Comparison of ENCODE assay signal across 26 mouse cellular contexts in the genomic region with DNA sequence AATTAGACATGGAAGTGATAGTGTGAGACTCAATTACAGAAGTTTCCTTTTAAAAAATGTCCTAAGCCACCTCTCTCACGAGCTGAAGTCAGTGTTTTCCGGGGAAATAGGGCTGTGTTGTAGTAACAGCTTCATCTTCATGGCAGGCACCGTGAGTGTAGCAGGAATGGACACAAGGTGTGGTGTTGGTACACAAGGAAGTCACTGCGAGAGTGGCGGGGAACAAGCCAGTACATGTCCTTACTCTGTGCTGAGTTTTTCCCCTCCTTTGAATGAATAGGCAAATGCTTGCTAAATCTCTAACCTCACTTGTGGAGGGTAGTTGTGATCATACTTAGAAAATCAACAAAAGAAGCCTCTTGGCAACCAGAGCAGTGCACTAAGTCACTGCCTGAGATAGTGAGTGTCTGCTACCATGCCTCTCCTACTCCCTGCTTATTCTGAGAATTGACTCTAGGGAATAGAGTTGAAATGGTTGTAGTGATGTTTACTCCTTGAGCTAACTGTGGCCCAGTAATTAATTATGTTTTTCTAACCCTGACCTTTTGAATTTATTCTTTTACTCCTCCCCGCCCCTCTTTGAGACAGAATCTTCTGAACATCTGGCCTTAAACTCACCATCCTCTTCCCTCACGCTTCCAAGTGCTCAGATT. TPM values are rescaled to one million over a fixed set of nuclear protein-coding genes. Genes with fewer than 3 reads are reported as not detected.
DNase-seq lines count a peak whose midpoint lies in the region; ATAC-seq and TF ChIP-seq lines count a peak whose summit lies in the region.
"Had no signal": no experiment of that assay in that cellular context is flagged by ENCODE, and none has a peak within 500 bp of the region (broad histone marks: within the 10 kb centered on the region; RNA-seq: fewer than 3 reads in every experiment).

No protein-coding gene starts in this region.

- no peak overlapping the region for H3K4me2 ChIP-seq in kidney, embryonic 14.5 days (replicated peaks; ENCODE audit: low read depth, low read length)
- peak overlapping the region; percentile 48 for H3K4me2 ChIP-seq in CH12.LX (ENCODE audit: insufficient read depth, low read depth, poor library complexity, severe bottlenecking)
- H3K4me2 ChIP-seq in stomach, postnatal 0 days (replicated peaks; ENCODE audit: low read depth), result no peak overlapping the region
- no peak overlapping the region for H3K4me2 ChIP-seq in midbrain, embryonic 13.5 days (replicated peaks)
- H3K4me2 ChIP-seq: embryonic facial prominence, embryonic 15.5 days; heart, embryonic 11.5 days; hindbrain, embryonic 12.5 days; limb, embryonic 13.5 days; liver, embryonic 13.5 days; lung, embryonic 15.5 days had no signal

- peak; percentile 3 for TF ChIP-seq RAD21 in CH12.LX (IDR thresholded peaks at IDR 0.05; ENCODE audit: low read depth, low read length)

- no peak for TF ChIP-seq CTCF in kidney, adult 2 months (conservative IDR thresholded peaks at IDR 0.05; ENCODE audit: insufficient read depth, insufficient read length, low read depth, low read length)
- TF ChIP-seq CTCF in CH12.LX (conservative IDR thresholded peaks at IDR 0.05 in 1 of 2, IDR thresholded peaks at IDR 0.05 in 1 of 2; ENCODE audit: low read depth in 2 of 2, low read length in 2 of 2), result no peak
- TF ChIP-seq CTCF in stomach, postnatal 0 days (IDR thresholded peaks at IDR 0.05; ENCODE audit: low read depth), result no peak

- H3K79me2 ChIP-seq in CH12.LX (replicated peaks; ENCODE audit: control insufficient read depth, extremely low read depth, insufficient read depth, poor library complexity, severe bottlenecking), result no peaks in the 10 kb centered on the region

- dilution Hi-C loops in CH12.LX (cut with MboI; ENCODE audit: extremely low pct_ligation_motif_present, extremely low pct_unique_long_range_greater_than_20kb, low sequenced_read_pairs), result no loop called here

- H3K36me3 ChIP-seq in kidney, adult 2 months (ENCODE audit: control insufficient read depth, insufficient read depth, low read length), result no peaks in the 10 kb centered on the region; the same call in 1 of the 2 replicates
- H3K36me3 ChIP-seq in kidney, embryonic 14.5 days (ENCODE audit: control insufficient read depth, insufficient read depth, low read length), result peaks cover 12% of the 10 kb centered on the region
- H3K36me3 ChIP-seq in CH12.LX (replicated peaks in 1 of 2; ENCODE audit: control insufficient read depth in 1 of 2, insufficient read depth in 1 of 2, low read length in 1 of 2), result peaks cover 0 to 22% of the 10 kb centered on the region in 2 experiments
- no peaks in the 10 kb centered on the region for H3K36me3 ChIP-seq in stomach, postnatal 0 days (ENCODE audit: control insufficient read depth, insufficient read depth, low read length)
- H3K36me3 ChIP-seq in midbrain, embryonic 13.5 days, result peaks cover 24% of the 10 kb centered on the region
- H3K36me3 ChIP-seq: liver, embryonic 13.5 days had no signal

- H3K4me3 ChIP-seq in kidney, adult 2 months (ENCODE audit: insufficient read depth, low read depth, low read length), result no peak overlapping the region
- no peak overlapping the region for H3K4me3 ChIP-seq in kidney, embryonic 14.5 days (ENCODE audit: low read length)
- H3K4me3 ChIP-seq in CH12.LX (replicated peaks in 1 of 3; ENCODE audit: low read depth in 2 of 3, low read length in 2 of 3, poor library complexity in 1 of 3), result no peak overlapping the region
- H3K4me3 ChIP-seq in stomach, postnatal 0 days (ENCODE audit: low read depth, low read length), result no peak overlapping the region
- H3K4me3 ChIP-seq in midbrain, embryonic 13.5 days (replicated peaks), result no peak overlapping the region
- H3K4me3 ChIP-seq: embryonic facial prominence, embryonic 15.5 days; hindbrain, embryonic 12.5 days; limb, embryonic 13.5 days; liver, embryonic 13.5 days; lung, embryonic 15.5 days; midbrain, embryonic 10.5 days had no signal

- TF ChIP-seq EP300 in CH12.LX (IDR thresholded peaks at IDR 0.05; ENCODE audit: low read length), result peak; percentile 89
- TF ChIP-seq EP300 in stomach, postnatal 0 days (optimal IDR thresholded peaks at IDR 0.05), result no peak

- H3K9ac ChIP-seq in kidney, embryonic 14.5 days (ENCODE audit: low read depth, low read length), result no peak overlapping the region
- peak overlapping the region; percentile 68 for H3K9ac ChIP-seq in CH12.LX (ENCODE audit: insufficient read depth, low read depth)
- H3K9ac ChIP-seq in stomach, postnatal 0 days (ENCODE audit: low read length), result no peak overlapping the region
- no peak overlapping the region for H3K9ac ChIP-seq in midbrain, embryonic 13.5 days (replicated peaks)
- H3K9ac ChIP-seq: embryonic facial prominence, embryonic 15.5 days; hindbrain, embryonic 12.5 days; limb, embryonic 13.5 days; liver, embryonic 13.5 days; lung, embryonic 15.5 days had no signal

- H3K27me3 ChIP-seq in kidney, adult 2 months (replicated peaks; ENCODE audit: control insufficient read depth, insufficient read depth, low read length), result no peaks in the 10 kb centered on the region
- H3K27me3 ChIP-seq in kidney, embryonic 14.5 days (ENCODE audit: control insufficient read depth, insufficient read depth, low read length), result no peaks in the 10 kb centered on the region
- no peaks in the 10 kb centered on the region for H3K27me3 ChIP-seq in CH12.LX (replicated peaks)
- H3K27me3 ChIP-seq in stomach, postnatal 0 days (ENCODE audit: control insufficient read depth, insufficient read depth, low read length), result no peaks in the 10 kb centered on the region
- no peaks in the 10 kb centered on the region for H3K27me3 ChIP-seq in midbrain, embryonic 13.5 days
- H3K27me3 ChIP-seq: embryonic facial prominence, embryonic 15.5 days; hindbrain, embryonic 12.5 days; limb, embryonic 13.5 days; liver, embryonic 13.5 days; lung, embryonic 15.5 days had no signal

- no peak for TF ChIP-seq POLR2A in kidney, adult 2 months (IDR thresholded peaks at IDR 0.05; ENCODE audit: low read depth, low read length)
- TF ChIP-seq POLR2A in CH12.LX (IDR thresholded peaks at IDR 0.05; ENCODE audit: low read depth, low read length), result peak; percentile 73

- no peaks in the 10 kb centered on the region for H3K9me3 ChIP-seq in kidney, embryonic 14.5 days (ENCODE audit: control insufficient read depth, low read length)
- no peaks in the 10 kb centered on the region for H3K9me3 ChIP-seq in CH12.LX (replicated peaks; ENCODE audit: low read length)
- no peaks in the 10 kb centered on the region for H3K9me3 ChIP-seq in stomach, postnatal 0 days (ENCODE audit: control insufficient read depth, low read length)
- H3K9me3 ChIP-seq in midbrain, embryonic 13.5 days, result no peaks in the 10 kb centered on the region
- H3K9me3 ChIP-seq: embryonic facial prominence, embryonic 15.5 days; hindbrain, embryonic 12.5 days; limb, embryonic 13.5 days; liver, embryonic 13.5 days; lung, embryonic 15.5 days; midbrain, embryonic 10.5 days had no signal

- no peak for ATAC-seq in kidney, embryonic 14.5 days (ENCODE audit: low FRiP score, low TSS enrichment)
- ATAC-seq in stomach, postnatal 0 days (ENCODE audit: low FRiP score, low TSS enrichment), result peak; percentile 92
- ATAC-seq in midbrain, embryonic 13.5 days, result no peak
- ATAC-seq: activated CD4-positive, CD25-positive, alpha-beta regulatory T cell, adult 4 months; forebrain, embryonic 16.5 days had no signal

- no peaks in the 10 kb centered on the region for H3K4me1 ChIP-seq in kidney, adult 2 months (ENCODE audit: control insufficient read depth, insufficient read depth, low read length)
- H3K4me1 ChIP-seq in kidney, embryonic 14.5 days (ENCODE audit: control insufficient read depth, insufficient read depth, low read length), result no peaks in the 10 kb centered on the region
- peaks cover 11 to 43% of the 10 kb centered on the region in 2 experiments for H3K4me1 ChIP-seq in CH12.LX (ENCODE audit: control insufficient read depth in 1 of 2, insufficient read depth in 2 of 2)
- H3K4me1 ChIP-seq in stomach, postnatal 0 days (replicated peaks; ENCODE audit: control insufficient read depth, insufficient read depth), result no peaks in the 10 kb centered on the region
- no peaks in the 10 kb centered on the region for H3K4me1 ChIP-seq in midbrain, embryonic 13.5 days (replicated peaks)
- H3K4me1 ChIP-seq: embryonic facial prominence, embryonic 15.5 days; hindbrain, embryonic 12.5 days; limb, embryonic 13.5 days; midbrain, embryonic 10.5 days had no signal

- DNase-seq in kidney, adult 2 months, result peak; percentile 3
- peak; percentile 82 for DNase-seq in CH12.LX (ENCODE audit: extremely low read depth)
- DNase-seq in R1 (ENCODE audit: low read depth, low spot score), result peak; percentile 40
- peak; percentile 51 for DNase-seq in stomach, postnatal 0 days (ENCODE audit: low spot score)
- no peak for DNase-seq in layer of hippocampus, adult 8-10 months (ENCODE audit: low spot score in 2 of 2)
- DNase-seq: adrenal gland, postnatal 14 days; cerebellum, adult 11 months; cerebellum, postnatal 10 days; gastrocnemius, postnatal 36 days; heart, postnatal 10 days; kidney, postnatal 10 days; layer of hippocampus, postnatal 36 days; liver, embryonic 13.5 days; thymus, adult 2 months had no signal

- in situ Hi-C loops in CH12.LX (cut with MboI; ENCODE audit: low pct_ligation_motif_present, low pct_unique_long_range_greater_than_20kb, low sequenced_read_pairs), result no loop called here

- H3K27ac ChIP-seq in kidney, adult 2 months (ENCODE audit: insufficient read depth, low read depth, low read length), result no peak overlapping the region
- no peak overlapping the region for H3K27ac ChIP-seq in kidney, embryonic 14.5 days (ENCODE audit: low read depth, low read length)
- H3K27ac ChIP-seq in CH12.LX (ENCODE audit: insufficient read depth, low read depth), result peak overlapping the region; percentile 48
- H3K27ac ChIP-seq in stomach, postnatal 0 days (replicated peaks), result peak overlapping the region; percentile 71
- no peak overlapping the region for H3K27ac ChIP-seq in midbrain, embryonic 13.5 days
- H3K27ac ChIP-seq: embryonic facial prominence, embryonic 15.5 days; hindbrain, embryonic 12.5 days; limb, embryonic 13.5 days; liver, embryonic 13.5 days; lung, embryonic 15.5 days; midbrain, embryonic 10.5 days had no signal

- 84% methylated on average over 7 of the region's 7 CpGs for WGBS in kidney, adult 2 months
- 70% methylated on average over 7 of the region's 7 CpGs for WGBS in kidney, embryonic 14.5 days
- WGBS in stomach, postnatal 0 days, result 50% methylated on average over 7 of the region's 7 CpGs
- WGBS in midbrain, embryonic 13.5 days, result 89% methylated on average over 7 of the region's 7 CpGs

RNA-seq across cellular contexts. Expression of gene Omg, which starts 19.9 kb away (rescaled TPM):
- 0.04 and 0.16 TPM in 2 replicates for polyA plus RNA-seq in kidney, adult 2 months (2012; rRNA removed)
- 0.44 and 0.46 TPM in 2 replicates for polyA plus RNA-seq in kidney, embryonic 14.5 days (2014; fragmentation: Nextera tagmentation; extraction: Ambion mirVana)
- total RNA-seq in CH12.LX (2012; rRNA removed), result 0.13 TPM in 2 replicates
- 0.09 TPM in 1 of 2 replicates, not detected in the other for total RNA-seq in CH12.LX (2014; rRNA removed)
- 0.17 TPM in 1 of 2 replicates, not detected in the other for polyA plus RNA-seq in CH12.LX (2012; ENCODE audit: insufficient read length, low read depth)
- polyA plus RNA-seq in stomach, postnatal 0 days (2015; fragmentation: Nextera tagmentation; extraction: Ambion mirVana), result 0.27 and 0.30 TPM in 2 replicates
- 2.6 and 3.3 TPM in 2 replicates for polyA plus RNA-seq in midbrain, embryonic 13.5 days (2015; fragmentation: Nextera tagmentation; extraction: Ambion mirVana)
- total RNA-seq in layer of hippocampus, adult 8-10 months (2022), result 10 to 100 TPM; 80.6 to 97.9 (median 89.5) TPM
- total RNA-seq: gastrocnemius, postnatal 36 days; heart, postnatal 10 days had no signal
- polyA plus RNA-seq: activated CD4-positive, CD25-positive, alpha-beta regulatory T cell, adult 4 months; liver, embryonic 13.5 days; small intestine, adult 2 months had no signal

RNA-seq across cellular contexts. Expression of gene Evi2b, which starts 39.6 kb away (rescaled TPM):
- 2.5 and 5.6 TPM in 2 replicates for polyA plus RNA-seq in kidney, adult 2 months (2012; rRNA removed)
- polyA plus RNA-seq in kidney, embryonic 14.5 days (2014; fragmentation: Nextera tagmentation; extraction: Ambion mirVana), result 0.20 TPM in 2 replicates
- total RNA-seq in CH12.LX (2012; rRNA removed) (10.0 and 12.0 TPM in 2 replicates), CH12.LX (2014; rRNA removed) (37.9 and 40.5 TPM in 2 replicates)
- 86.9 and 105 TPM in 2 replicates for polyA plus RNA-seq in CH12.LX (2012; ENCODE audit: insufficient read length, low read depth)
- 0.27 and 0.53 TPM in 2 replicates for polyA plus RNA-seq in stomach, postnatal 0 days (2015; fragmentation: Nextera tagmentation; extraction: Ambion mirVana)
- 0.19 TPM in 1 of 2 replicates, not detected in the other for polyA plus RNA-seq in midbrain, embryonic 13.5 days (2015; fragmentation: Nextera tagmentation; extraction: Ambion mirVana)
- 1 to 10 TPM in 3 of 4 experiments, under 1 TPM in 1; 0.68 to 3.7 (median 1.8) TPM for total RNA-seq in layer of hippocampus, adult 8-10 months (2022)
- polyA plus RNA-seq: midbrain, embryonic 10.5 days had no signal

RNA-seq across cellular contexts. Expression of gene Evi2, which starts 46.4 kb away (rescaled TPM):
- polyA plus RNA-seq in kidney, adult 2 months (2012; rRNA removed), result 0.16 and 0.30 TPM in 2 replicates
- 1.2 and 1.7 TPM in 2 replicates for polyA plus RNA-seq in kidney, embryonic 14.5 days (2014; fragmentation: Nextera tagmentation; extraction: Ambion mirVana)
- total RNA-seq in CH12.LX (2012; rRNA removed) (1.0 and 1.2 TPM in 2 replicates), CH12.LX (2014; rRNA removed) (2.8 and 3.8 TPM in 2 replicates)
- polyA plus RNA-seq in CH12.LX (2012; ENCODE audit: insufficient read length, low read depth), result 2.9 and 6.2 TPM in 2 replicates
- polyA plus RNA-seq in stomach, postnatal 0 days (2015; fragmentation: Nextera tagmentation; extraction: Ambion mirVana), result 0.05 and 0.28 TPM in 2 replicates
- polyA plus RNA-seq in midbrain, embryonic 13.5 days (2015; fragmentation: Nextera tagmentation; extraction: Ambion mirVana), result 0.62 and 1.1 TPM in 2 replicates
- under 1 TPM in 3 of 4 experiments, not detected in 1; 0.19 to 0.30 (median 0.29) TPM for total RNA-seq in layer of hippocampus, adult 8-10 months (2022)
- total RNA-seq: adrenal gland, postnatal 14 days; layer of hippocampus, adult 18-20 months had no signal

RNA-seq across cellular contexts. Expression of gene Evi2a, which starts 46.4 kb away (rescaled TPM):
- 3.1 and 5.3 TPM in 2 replicates for polyA plus RNA-seq in kidney, adult 2 months (2012; rRNA removed)
- polyA plus RNA-seq in kidney, embryonic 14.5 days (2014; fragmentation: Nextera tagmentation; extraction: Ambion mirVana), result 2.9 and 3.2 TPM in 2 replicates
- 87.4 and 137 TPM in 2 replicates for total RNA-seq in CH12.LX (2012; rRNA removed)
- 164 and 165 TPM in 2 replicates for total RNA-seq in CH12.LX (2014; rRNA removed)
- polyA plus RNA-seq in CH12.LX (2012; ENCODE audit: insufficient read length, low read depth), result 138 and 140 TPM in 2 replicates
- 3.0 and 4.5 TPM in 2 replicates for polyA plus RNA-seq in stomach, postnatal 0 days (2015; fragmentation: Nextera tagmentation; extraction: Ambion mirVana)
- polyA plus RNA-seq in midbrain, embryonic 13.5 days (2015; fragmentation: Nextera tagmentation; extraction: Ambion mirVana), result 2.1 and 3.1 TPM in 2 replicates
- 10 to 100 TPM; 32.6 to 44.4 (median 40.0) TPM for total RNA-seq in layer of hippocampus, adult 8-10 months (2022)

Comparison
In these comparisons a context has a peak if more than half of its experiments do, and no peak if none do; other contexts are left out.
1. DNase-seq: peak in kidney, adult 2 months (single experiment), CH12.LX (single experiment), R1 (single experiment) and stomach, postnatal 0 days (single experiment); none in layer of hippocampus, adult 8-10 months (0 of 2).
2. H3K27ac ChIP-seq: peak in CH12.LX (single experiment) and stomach, postnatal 0 days (single experiment); none in kidney, adult 2 months (single experiment), kidney, embryonic 14.5 days (single experiment) and midbrain, embryonic 13.5 days (single experiment).
3. RNA of gene Evi2b, which starts 39.6 kb away (polyA plus RNA-seq): 86.9 to 105 TPM in CH12.LX; 2.5 to 5.6 TPM in kidney, adult 2 months, 0.27 to 0.53 TPM in stomach, postnatal 0 days, 0.20 TPM in kidney, embryonic 14.5 days and 0.19 TPM in midbrain, embryonic 13.5 days; every median in the first group is over 10 times any median in the second.